Mouse (Mus musculus) liver, postnatal 0 days (tissue): ENCODE measurements at regions not wholly inside any gene's neighbourhood (a gene's known extent, or its start where the extent isn't known, plus 50 kb on each side); places are given as distances from the start of the nearest gene placed in this dataset.

ENCODE experiments used
- ATAC-seq: fragments of 200-750 bp; cut with Nextera tagmentation; 2 replicates; pipeline ENCODE4 v1.8.0; 2017; ENCODE audit warnings: mild to moderate bottlenecking, moderate library complexity
- DNase-seq: peaks from one replicate; pipeline ENCODE4 v3.0.0-alpha.2; 2016
- H3K27ac ChIP-seq: fragments of 300-500 bp; sonication (generic); 2 replicates; pipeline ENCODE4 v1.5.1; 2014; ENCODE audit warnings: antibody characterized with exemption, moderate library complexity, mild to moderate bottlenecking, low read depth
- H3K27me3 ChIP-seq: fragments of 300-500 bp; sonication (generic); 2 replicates; pipeline ENCODE4 v1.6.1; 2014; ENCODE audit warnings: low read length, control low read depth, mixed read lengths; ENCODE audit not compliant: insufficient read depth
- H3K36me3 ChIP-seq: fragments of 300-500 bp; sonication (generic); replicated peaks from 2 replicates; pipeline ENCODE4 v1.6.1; 2014; ENCODE audit warnings: mild to moderate bottlenecking, control low read depth, low read length, moderate library complexity, mixed read lengths; ENCODE audit not compliant: insufficient read depth
- H3K4me1 ChIP-seq: fragments of 300-500 bp; sonication (generic); 2 replicates; pipeline ENCODE4 v1.6.1; 2014; ENCODE audit warnings: antibody characterized with exemption, mild to moderate bottlenecking, control low read depth; ENCODE audit not compliant: insufficient read depth
- H3K4me2 ChIP-seq: fragments of 300-500 bp; sonication (generic); 2 replicates; pipeline ENCODE4 v1.6.1; 2014; ENCODE audit warnings: low read depth, mild to moderate bottlenecking, low read length, moderate library complexity, mixed read lengths
- H3K4me3 ChIP-seq: fragments of 300-500 bp; sonication (generic); 2 replicates; pipeline ENCODE4 v1.5.1; 2014; ENCODE audit warnings: low read depth, low read length
- H3K9ac ChIP-seq: fragments of 300-500 bp; sonication (generic); replicated peaks from 2 replicates; pipeline ENCODE4 v1.6.1; 2014; ENCODE audit warnings: mild to moderate bottlenecking, moderate library complexity
- H3K9me3 ChIP-seq: fragments of 300-500 bp; sonication (generic); 2 replicates; pipeline ENCODE4 v1.6.1; 2016; ENCODE audit warnings: mild to moderate bottlenecking, control low read depth, low read length, mixed read lengths
- CTCF ChIP-seq: sonication (generic); IDR thresholded peaks from 2 replicates; pipeline ENCODE4 v1.5.1; 2016; ENCODE audit warnings: antibody characterized with exemption, low read depth
- EP300 ChIP-seq: IDR thresholded peaks from 2 replicates; pipeline ENCODE4 v1.6.1; 2016; ENCODE audit warnings: antibody characterized with exemption, low read depth, mild to moderate bottlenecking
- WGBS: fragments of 180-500 bp; shearing (Covaris S2); extraction: QIAGEN DNeasy Blood & Tissue Kit; methylation state at CpG from one replicate; pipeline ENCODE4 v1.1.7; 2014; ENCODE audit not compliant: insufficient replicate concordance; 5-methylcytosine and 5-hydroxymethylcytosine counted together

DNA sequence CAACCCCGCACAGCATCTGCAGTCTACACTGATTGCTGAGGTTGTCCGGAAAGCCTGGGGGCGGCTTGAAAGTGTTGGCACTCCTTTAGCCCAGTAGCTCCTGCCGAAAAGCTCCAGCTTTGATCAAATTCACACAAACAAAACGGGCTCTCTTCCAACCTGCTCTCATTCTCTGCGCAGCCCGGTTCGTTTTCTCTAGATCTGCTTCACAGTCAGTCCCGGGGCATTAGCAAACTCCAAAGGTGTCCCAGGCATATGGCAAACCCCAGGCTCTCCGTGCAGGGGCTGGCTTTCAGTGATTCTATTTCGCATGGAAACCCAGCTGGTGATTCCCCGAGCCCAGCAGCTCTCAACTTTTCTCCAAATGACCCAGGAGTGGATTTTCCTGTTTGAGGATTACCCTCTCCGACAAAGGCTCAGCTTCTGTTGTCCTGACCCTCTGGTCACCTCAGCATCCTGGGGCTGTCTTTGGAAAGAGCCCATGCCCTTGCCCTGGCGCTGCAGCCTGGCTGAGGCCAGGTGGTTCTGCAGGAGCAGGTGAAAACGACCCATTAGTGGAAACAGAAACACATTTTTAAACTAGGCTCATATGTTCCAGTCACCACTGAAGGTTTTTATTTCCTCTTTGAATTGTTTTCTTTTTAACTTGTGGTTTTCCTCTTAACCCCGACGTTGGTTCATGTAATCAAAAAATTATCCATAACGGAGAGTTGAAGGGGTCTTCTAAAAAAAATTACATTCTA, 854.9 kb upstream of the Adgrl2 start:
- ATAC-seq (no peak), DNase-seq (no peak)
- Histone ChIP-seq H3K9me3 (no peaks in the 10 kb centered on the region), H3K4me2 (peak overlapping the region; percentile 27), H3K4me3 (no peak overlapping the region), H3K9ac (no peak overlapping the region), H3K27me3 (no peaks in the 10 kb centered on the region), H3K36me3 (no peaks in the 10 kb centered on the region), H3K4me1 (no peaks in the 10 kb centered on the region), H3K27ac (no peak overlapping the region)
- 7% methylated on average over 18 of the region's 18 CpGs for WGBS
- TF ChIP-seq CTCF (no peak), EP300 (no peak)

DNA sequence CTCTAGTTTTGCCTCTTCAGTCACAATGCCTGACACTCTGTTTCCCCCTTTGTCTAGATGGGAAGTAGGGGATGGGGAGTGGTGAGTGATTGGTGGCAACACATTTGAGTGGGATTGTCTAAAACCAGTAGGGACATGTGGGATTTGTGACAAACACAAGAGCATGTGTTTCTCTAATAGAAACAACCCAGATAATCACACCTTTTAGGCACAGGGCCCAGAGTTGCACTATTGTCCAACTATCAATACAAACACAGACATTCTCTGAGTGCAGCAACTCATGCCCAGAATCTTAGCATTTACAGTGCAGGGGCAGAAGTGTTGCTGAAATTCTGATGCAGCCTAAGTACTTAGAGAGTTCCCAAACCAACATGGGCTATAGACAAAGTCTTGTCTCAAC, 847.6 kb upstream of the Adgrl2 start:
- Histone ChIP-seq H3K36me3 (no peaks in the 10 kb centered on the region), H3K27me3 (no peaks in the 10 kb centered on the region), H3K27ac (no peak overlapping the region), H3K4me1 (no peaks in the 10 kb centered on the region), H3K9ac (no peak overlapping the region), H3K9me3 (no peaks in the 10 kb centered on the region), H3K4me3 (no peak overlapping the region), H3K4me2 (no peak overlapping the region)
- ATAC-seq, result no peak
- TF ChIP-seq CTCF, result no peak
- TF ChIP-seq EP300, result no peak
- no peak for DNase-seq

DNA sequence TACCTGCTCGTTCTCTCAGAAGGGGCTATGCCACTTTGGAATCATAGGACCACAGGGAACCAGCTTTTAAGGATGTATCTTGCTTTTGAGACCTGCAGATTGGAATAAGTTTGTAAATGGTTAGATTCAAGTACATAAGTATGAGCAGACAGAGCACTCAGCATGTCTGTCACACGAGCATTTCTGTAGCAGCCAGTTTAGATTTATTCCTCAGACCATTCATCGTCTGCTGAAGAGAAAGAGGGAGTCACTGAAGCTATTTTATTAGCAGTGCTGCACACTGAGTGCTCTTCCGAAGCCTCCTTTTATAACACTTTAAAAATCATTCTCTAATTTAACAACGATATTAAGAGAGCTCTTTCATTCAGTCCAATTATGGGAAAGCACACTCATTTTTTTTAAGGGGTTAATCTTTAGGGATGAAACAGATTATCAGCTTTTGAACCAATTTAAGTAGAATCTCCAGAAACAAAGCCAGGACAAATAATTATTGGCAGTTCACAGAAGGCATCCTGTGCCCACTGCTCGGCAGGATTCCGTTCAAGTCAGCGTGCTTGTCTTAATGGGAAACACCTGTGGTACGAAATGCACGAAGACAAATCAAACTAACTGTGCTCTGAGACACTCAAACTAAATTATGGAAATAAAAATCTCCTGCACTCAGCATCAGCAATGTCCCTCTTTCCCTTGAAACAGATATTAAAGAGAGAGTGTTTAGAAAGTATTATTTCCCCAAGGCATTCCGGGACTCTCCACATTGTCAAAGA, 846.3 kb upstream of the Adgrl2 start:
- no peak overlapping the region for H3K27ac ChIP-seq
- TF ChIP-seq CTCF (no peak), EP300 (no peak)
- H3K4me2 ChIP-seq, result no peak overlapping the region
- ATAC-seq (no peak), DNase-seq (no peak)
- H3K27me3 ChIP-seq, result no peaks in the 10 kb centered on the region
- WGBS, result 76% methylated on average over 11 of the region's 11 CpGs
- H3K9me3 ChIP-seq, result no peaks in the 10 kb centered on the region
- H3K4me1 ChIP-seq, result no peaks in the 10 kb centered on the region
- no peak overlapping the region for H3K4me3 ChIP-seq
- no peak overlapping the region for H3K9ac ChIP-seq
- H3K36me3 ChIP-seq, result no peaks in the 10 kb centered on the region

DNA sequence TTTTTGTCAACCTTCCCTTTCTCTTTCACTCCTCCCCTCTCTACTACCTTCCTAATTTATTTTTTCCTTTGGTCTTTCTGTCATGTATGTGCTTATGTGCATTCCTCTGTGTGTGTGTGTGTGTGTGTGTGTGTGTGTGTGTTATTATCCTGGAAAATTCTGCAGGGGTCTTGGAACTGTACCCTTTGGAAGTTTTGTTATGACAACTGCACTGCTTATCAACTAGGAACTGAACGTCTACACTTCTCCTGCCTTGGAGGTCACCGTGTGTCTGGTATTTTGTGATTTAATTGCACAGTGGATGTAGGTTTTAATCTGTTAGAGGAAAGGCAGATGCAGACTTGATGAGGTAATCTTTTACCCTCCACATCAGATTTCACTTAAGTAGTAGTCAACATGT, 836.8 kb upstream of the Adgrl2 start:
- no peak for TF ChIP-seq EP300
- H3K27me3 ChIP-seq, result no peaks in the 10 kb centered on the region
- H3K9me3 ChIP-seq, result no peaks in the 10 kb centered on the region
- ATAC-seq, result no peak
- no peaks in the 10 kb centered on the region for H3K36me3 ChIP-seq
- 59% methylated on average over 2 of the region's 2 CpGs for WGBS
- no peak for DNase-seq
- no peak overlapping the region for H3K27ac ChIP-seq
- no peak overlapping the region for H3K4me2 ChIP-seq
- no peak overlapping the region for H3K4me3 ChIP-seq
- no peaks in the 10 kb centered on the region for H3K4me1 ChIP-seq
- H3K9ac ChIP-seq, result no peak overlapping the region

DNA sequence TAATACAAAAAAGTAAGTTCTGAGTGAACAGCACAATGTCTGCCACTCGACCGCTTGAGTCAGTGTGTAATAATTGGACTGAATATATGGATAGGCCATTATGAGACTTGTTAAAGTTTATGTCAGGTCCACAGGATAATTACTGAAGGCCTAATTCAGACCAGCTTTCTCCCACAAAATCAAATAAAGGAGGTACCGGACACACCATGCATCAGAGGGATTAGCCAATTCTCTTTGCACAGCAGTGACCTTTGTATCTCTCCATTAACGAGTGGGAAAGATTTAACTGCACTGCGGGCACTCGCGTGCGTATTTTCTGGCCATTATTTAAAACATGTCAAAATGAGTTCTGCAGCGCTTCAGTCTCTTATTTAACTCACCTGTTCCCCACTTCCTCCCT, 836.4 kb upstream of the Adgrl2 start:
- Histone ChIP-seq H3K9ac (no peak overlapping the region), H3K4me2 (no peak overlapping the region), H3K4me3 (no peak overlapping the region), H3K9me3 (no peaks in the 10 kb centered on the region), H3K36me3 (no peaks in the 10 kb centered on the region), H3K27ac (no peak overlapping the region), H3K27me3 (no peaks in the 10 kb centered on the region), H3K4me1 (no peaks in the 10 kb centered on the region)
- DNase-seq (no peak), ATAC-seq (peak; percentile 50; the same call in 1 of the 2 replicates)
- 65% methylated on average over 9 of the region's 9 CpGs for WGBS
- no peak for TF ChIP-seq EP300
- TF ChIP-seq CTCF, result no peak

DNA sequence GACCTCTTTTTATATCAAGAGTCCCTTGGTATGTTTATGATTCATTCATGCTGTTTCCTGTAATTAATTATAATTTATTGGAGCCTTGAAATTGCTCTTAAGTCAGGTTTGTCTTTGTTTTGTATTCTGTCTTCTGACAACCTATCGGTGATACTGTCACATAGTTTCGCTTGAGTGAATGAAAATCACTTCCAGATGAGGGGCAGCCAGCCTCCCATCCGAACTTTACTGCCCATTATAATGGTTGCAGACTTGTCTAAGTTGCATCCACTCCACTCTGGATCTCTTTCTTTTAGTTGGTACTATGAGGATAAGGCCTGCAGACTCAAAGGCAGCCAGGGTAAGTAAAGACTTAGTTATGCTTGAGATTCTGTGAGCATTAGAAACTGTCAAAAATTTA, 830.3 kb upstream of the Adgrl2 start:
- DNase-seq (no peak), ATAC-seq (no peak)
- TF ChIP-seq EP300 (no peak), CTCF (no peak)
- H3K4me3 ChIP-seq, result no peak overlapping the region
- H3K9ac ChIP-seq, result no peak overlapping the region
- WGBS, result 81% methylated on average over 3 of the region's 3 CpGs
- no peak overlapping the region for H3K4me2 ChIP-seq
- no peaks in the 10 kb centered on the region for H3K27me3 ChIP-seq
- no peaks in the 10 kb centered on the region for H3K9me3 ChIP-seq
- H3K27ac ChIP-seq, result no peak overlapping the region
- no peaks in the 10 kb centered on the region for H3K4me1 ChIP-seq
- no peaks in the 10 kb centered on the region for H3K36me3 ChIP-seq
